Mouse (Mus musculus) intestine, postnatal 0 days (tissue): ENCODE results near the gene Arhgap15. TPM values are rescaled to one million over a fixed set of nuclear protein-coding genes. Genes with fewer than 3 reads are reported as not detected.

ENCODE experiments used
- ATAC-seq: fragments of 200-750 bp; cut with Nextera tagmentation; 2 replicates; pipeline ENCODE4 v1.8.0; 2017; ENCODE audit warnings: mild to moderate bottlenecking, moderate TSS enrichment, moderate library complexity
- H3K27ac ChIP-seq: fragments of 300-500 bp; sonication (generic); 2 replicates; pipeline ENCODE4 v1.5.1; 2014; ENCODE audit warnings: mild to moderate bottlenecking, low read depth, low read length, moderate library complexity
- H3K27me3 ChIP-seq: fragments of 300-500 bp; sonication (generic); replicated peaks from 2 replicates; pipeline ENCODE4 v1.6.1; 2014; ENCODE audit warnings: low read length, mixed read lengths; ENCODE audit not compliant: control insufficient read depth, insufficient read depth
- H3K36me3 ChIP-seq: fragments of 300-500 bp; sonication (generic); 2 replicates; pipeline ENCODE4 v1.6.1; 2014; ENCODE audit warnings: mild to moderate bottlenecking, moderate library complexity; ENCODE audit not compliant: control insufficient read depth, insufficient read depth
- H3K4me1 ChIP-seq: fragments of 300-500 bp; sonication (generic); replicated peaks from 2 replicates; pipeline ENCODE4 v1.6.1; 2014; ENCODE audit warnings: antibody characterized with exemption, low read length, mixed read lengths; ENCODE audit not compliant: control insufficient read depth, insufficient read depth
- H3K4me2 ChIP-seq: fragments of 300-500 bp; sonication (generic); replicated peaks from 2 replicates; pipeline ENCODE4 v1.6.1; 2014; ENCODE audit warnings: low read depth, mild to moderate bottlenecking, moderate library complexity
- H3K4me3 ChIP-seq: fragments of 300-500 bp; sonication (generic); 2 replicates; pipeline ENCODE4 v1.5.1; 2014; ENCODE audit warnings: low read depth, low read length
- H3K9ac ChIP-seq: fragments of 300-500 bp; sonication (generic); 2 replicates; pipeline ENCODE4 v1.6.1; 2014; ENCODE audit warnings: mild to moderate bottlenecking, low read depth, low read length
- H3K9me3 ChIP-seq: fragments of 300-500 bp; sonication (generic); 2 replicates; pipeline ENCODE4 v1.6.1; 2016; ENCODE audit warnings: mixed run types; ENCODE audit not compliant: control insufficient read depth
- CTCF ChIP-seq: sonication (generic); IDR thresholded peaks from 2 replicates; pipeline ENCODE4 v1.5.1; 2016; ENCODE audit warnings: low read depth, mild to moderate bottlenecking, control low read depth, antibody characterized with exemption, moderate library complexity
- WGBS: fragments of 180-500 bp; shearing (Covaris S2); extraction: QIAGEN DNeasy Blood & Tissue Kit; methylation state at CpG from one replicate; pipeline ENCODE4 v1.1.7; 2014; 5-methylcytosine and 5-hydroxymethylcytosine counted together
- polyA plus RNA-seq: library from polyadenylated mRNA; unstranded; fragments of >200 nt; fragmentation: Nextera tagmentation; extraction: Ambion mirVana; gene quantifications from 2 replicates; pipeline ENCODE4 v1.2.1, GENCODE M21; 2015

Arhgap15 gene
- polyA plus RNA-seq, 1 experiment from 2014 or later = 0.80 TPM

DNA sequence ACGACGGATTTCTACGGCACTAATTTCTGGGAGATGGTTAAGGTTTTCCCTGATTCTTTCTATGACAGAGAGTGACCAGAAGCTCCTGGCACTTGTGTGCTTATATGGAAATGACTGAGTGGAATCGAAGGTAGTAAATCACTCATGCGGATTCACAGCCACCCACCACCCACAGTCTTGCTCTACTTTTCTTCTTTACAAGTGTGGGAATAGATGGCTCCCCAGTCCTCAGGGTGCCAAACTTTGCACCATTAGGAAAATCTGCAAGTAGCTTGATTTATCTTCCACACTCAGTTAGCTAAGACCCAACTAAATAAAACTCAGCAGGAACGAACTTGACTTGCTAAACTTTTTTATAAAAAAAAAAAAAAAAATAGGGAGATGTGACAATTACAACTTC, 331.9 kb downstream of the Arhgap15 start:
- ATAC-seq = no peak
- no peak overlapping the region for H3K27ac ChIP-seq
- WGBS = 90% methylated on average over 6 of the region's 6 CpGs
- H3K9ac ChIP-seq = no peak overlapping the region
- H3K4me2 ChIP-seq = no peak overlapping the region
- no peaks in the 10 kb centered on the region for H3K9me3 ChIP-seq
- H3K4me3 ChIP-seq = no peak overlapping the region
- no peaks in the 10 kb centered on the region for H3K36me3 ChIP-seq
- no peaks in the 10 kb centered on the region for H3K27me3 ChIP-seq
- no peak for TF ChIP-seq CTCF
- H3K4me1 ChIP-seq = no peaks in the 10 kb centered on the region

DNA sequence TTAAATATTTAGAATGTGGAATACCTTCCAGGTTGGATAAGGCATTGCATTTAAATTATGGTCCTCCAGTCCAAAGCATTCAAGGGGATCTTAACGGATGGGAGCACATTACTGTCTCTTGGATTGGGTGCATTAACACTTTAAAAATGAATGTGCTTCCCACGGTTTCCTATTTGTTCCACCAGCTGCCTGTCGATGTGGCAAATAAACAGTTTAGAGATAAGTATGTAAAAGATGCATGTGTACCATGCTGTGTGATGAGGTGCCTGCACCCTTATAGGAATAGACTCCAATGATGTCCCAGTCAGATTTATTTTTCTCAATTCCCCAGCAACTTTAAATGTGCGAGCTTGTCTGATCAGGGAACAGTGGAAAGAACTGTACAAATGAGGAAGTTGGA, 332.6 kb downstream of the Arhgap15 start:
- ATAC-seq = no peak

GRCm38 (mm10) chr2:44084471-44084870, 335.8 kb downstream of the Arhgap15 start:
- no peak overlapping the region for H3K4me2 ChIP-seq
- no peak overlapping the region for H3K4me3 ChIP-seq
- no peak for TF ChIP-seq CTCF
- no peaks in the 10 kb centered on the region for H3K4me1 ChIP-seq
- no peaks in the 10 kb centered on the region for H3K27me3 ChIP-seq
- no peak overlapping the region for H3K9ac ChIP-seq
- no peak for ATAC-seq
- no peaks in the 10 kb centered on the region for H3K9me3 ChIP-seq
- 63% methylated on average over 2 of the region's 2 CpGs for WGBS
- no peak overlapping the region for H3K27ac ChIP-seq
- no peaks in the 10 kb centered on the region for H3K36me3 ChIP-seq

More for the DNA sequence above, 332.6 kb downstream of the Arhgap15 start:
- no peak for TF ChIP-seq CTCF
- WGBS = 74% methylated on average over 4 of the region's 4 CpGs
- Histone ChIP-seq H3K9me3 (no peaks in the 10 kb centered on the region), H3K36me3 (no peaks in the 10 kb centered on the region), H3K4me2 (no peak overlapping the region), H3K27me3 (no peaks in the 10 kb centered on the region), H3K9ac (no peak overlapping the region), H3K4me1 (no peaks in the 10 kb centered on the region), H3K4me3 (no peak overlapping the region), H3K27ac (no peak overlapping the region)

GRCm38 (mm10) chr2:44086403-44087056, 337.9 kb downstream of the Arhgap15 start:
- Histone ChIP-seq H3K4me1 (no peaks in the 10 kb centered on the region), H3K9me3 (no peaks in the 10 kb centered on the region), H3K36me3 (no peaks in the 10 kb centered on the region), H3K4me2 (no peak overlapping the region), H3K27ac (no peak overlapping the region), H3K4me3 (no peak overlapping the region), H3K9ac (no peak overlapping the region), H3K27me3 (no peaks in the 10 kb centered on the region)
- ATAC-seq = no peak
- TF ChIP-seq CTCF = no peak
- WGBS = 65% methylated on average over 5 of the region's 5 CpGs

GRCm38 (mm10) chr2:44098552-44098951, 349.9 kb downstream of the Arhgap15 start:
- no peaks in the 10 kb centered on the region for H3K36me3 ChIP-seq
- no peaks in the 10 kb centered on the region for H3K4me1 ChIP-seq
- no peak for TF ChIP-seq CTCF
- 0 out of 2 replicates have a peak, but pooled peaks cover 3% of the 10 kb centered on the region for H3K9me3 ChIP-seq
- no peak overlapping the region for H3K4me3 ChIP-seq
- no peak for ATAC-seq
- H3K27ac ChIP-seq = no peak overlapping the region
- no peak overlapping the region for H3K4me2 ChIP-seq
- 80% methylated on average over 4 of the region's 4 CpGs for WGBS
- no peak overlapping the region for H3K9ac ChIP-seq
- H3K27me3 ChIP-seq = no peaks in the 10 kb centered on the region

- WGBS = 85% methylated on average over 6 of the region's 6 CpGs
- no peaks in the 10 kb centered on the region for H3K36me3 ChIP-seq
- 0 out of 2 replicates have a peak, but pooled peaks cover 3% of the 10 kb centered on the region for H3K9me3 ChIP-seq
- H3K4me3 ChIP-seq = no peak overlapping the region
- no peak overlapping the region for H3K4me2 ChIP-seq
- no peaks in the 10 kb centered on the region for H3K4me1 ChIP-seq
- no peak for TF ChIP-seq CTCF
- no peak for ATAC-seq
- no peak overlapping the region for H3K27ac ChIP-seq
- H3K9ac ChIP-seq = no peak overlapping the region
- no peaks in the 10 kb centered on the region for H3K27me3 ChIP-seq
Observed at GRCm38 (mm10) chr2:44102351-44102750, 353.7 kb downstream of the Arhgap15 start.

DNA sequence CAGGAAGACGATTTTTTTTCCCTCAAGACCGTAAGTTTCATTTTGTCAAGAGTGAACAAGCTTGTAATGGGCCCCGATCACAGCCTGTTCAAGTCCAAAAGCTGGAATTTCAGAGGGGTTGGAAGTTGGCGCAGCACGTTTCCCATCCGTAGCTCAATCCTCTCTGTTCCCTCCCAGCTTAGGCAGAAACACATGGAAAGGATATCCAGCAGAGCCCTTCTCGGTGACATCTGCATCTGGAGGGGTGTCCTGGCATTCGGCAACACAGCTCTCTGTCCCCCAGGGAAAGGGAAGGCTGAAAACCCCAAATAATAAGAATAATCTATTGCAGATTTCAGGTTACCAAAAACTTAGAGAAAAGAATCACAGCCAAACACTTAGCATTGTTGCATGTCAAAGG, 354.7 kb downstream of the Arhgap15 start:
- no peak overlapping the region for H3K9ac ChIP-seq
- H3K27me3 ChIP-seq = no peaks in the 10 kb centered on the region
- no peak for TF ChIP-seq CTCF
- no peaks in the 10 kb centered on the region for H3K9me3 ChIP-seq
- H3K4me2 ChIP-seq = no peak overlapping the region
- no peak for ATAC-seq
- H3K4me1 ChIP-seq = no peaks in the 10 kb centered on the region
- 64% methylated on average over 8 of the region's 8 CpGs for WGBS
- no peak overlapping the region for H3K27ac ChIP-seq
- H3K4me3 ChIP-seq = no peak overlapping the region
- H3K36me3 ChIP-seq = no peaks in the 10 kb centered on the region
